Mouse (Mus musculus) midbrain, embryonic 15.5 days (tissue): ENCODE data around the gene Olfr543. TPM values are rescaled to one million over a fixed set of nuclear protein-coding genes. Genes with fewer than 3 reads are reported as not detected.

ENCODE experiments used
- ATAC-seq: fragments of 200-750 bp; cut with Nextera tagmentation; replicated peaks from 2 replicates; pipeline ENCODE4 v1.8.0; 2017; ENCODE audit warnings: moderate TSS enrichment
- H3K27ac ChIP-seq: fragments of 300-500 bp; sonication (generic); 2 replicates; pipeline ENCODE4 v1.5.1; 2015; ENCODE audit warnings: mild to moderate bottlenecking, inconsistent platforms
- H3K27me3 ChIP-seq: fragments of 300-500 bp; sonication (generic); replicated peaks from 2 replicates; pipeline ENCODE4 v1.6.1; 2015; ENCODE audit warnings: inconsistent platforms
- H3K36me3 ChIP-seq: fragments of 300-500 bp; sonication (generic); replicated peaks from 2 replicates; pipeline ENCODE4 v1.6.1; 2015; ENCODE audit warnings: inconsistent platforms
- H3K4me1 ChIP-seq: fragments of 300-500 bp; sonication (generic); 2 replicates; pipeline ENCODE4 v1.6.1; 2015; ENCODE audit warnings: inconsistent platforms
- H3K4me2 ChIP-seq: fragments of 300-500 bp; sonication (generic); 2 replicates; pipeline ENCODE4 v1.6.1; 2015; ENCODE audit warnings: inconsistent platforms, mild to moderate bottlenecking, moderate library complexity
- H3K4me3 ChIP-seq: fragments of 300-500 bp; sonication (generic); 2 replicates; pipeline ENCODE4 v1.5.1; 2015; ENCODE audit warnings: mild to moderate bottlenecking, inconsistent platforms
- H3K9ac ChIP-seq: fragments of 300-500 bp; sonication (generic); 2 replicates; pipeline ENCODE4 v1.6.1; 2015; ENCODE audit warnings: mild to moderate bottlenecking, inconsistent platforms
- H3K9me3 ChIP-seq: fragments of 300-500 bp; sonication (generic); 2 replicates; pipeline ENCODE4 v1.6.1; 2016; ENCODE audit warnings: inconsistent platforms
- whole genome bisulfite sequencing: fragments of 180-500 bp; shearing (Covaris S2); methylation state at CpG from one replicate; pipeline ENCODE4 v1.1.7; 2015; ENCODE audit warnings: mixed read lengths; 5-methylcytosine and 5-hydroxymethylcytosine counted together
- polyA plus RNA-seq: library from polyadenylated mRNA; unstranded; fragments of >200 nt; fragmentation: Nextera tagmentation; extraction: Ambion mirVana; gene quantifications from 2 replicates; pipeline ENCODE4 v1.2.1, GENCODE M21; 2015

Olfr543 gene
- polyA plus RNA-seq, 1 experiment from 2014 or later, result 0.93 TPM

- ATAC-seq, result no peak
- Histone ChIP-seq H3K4me1 (no peaks in the 10 kb centered on the region), H3K27ac (no peak overlapping the region), H3K9ac (no peak overlapping the region), H3K36me3 (peaks cover 34% of the 10 kb centered on the region), H3K27me3 (no peaks in the 10 kb centered on the region), H3K4me2 (no peak overlapping the region), H3K9me3 (no peaks in the 10 kb centered on the region), H3K4me3 (no peak overlapping the region)
- WGBS, result 86% methylated on average over 8 of the region's 8 CpGs
These were observed 13.9 kb downstream of the Olfr543 start for GRCm38 (mm10) chr7:102467566-102467965.

DNA sequence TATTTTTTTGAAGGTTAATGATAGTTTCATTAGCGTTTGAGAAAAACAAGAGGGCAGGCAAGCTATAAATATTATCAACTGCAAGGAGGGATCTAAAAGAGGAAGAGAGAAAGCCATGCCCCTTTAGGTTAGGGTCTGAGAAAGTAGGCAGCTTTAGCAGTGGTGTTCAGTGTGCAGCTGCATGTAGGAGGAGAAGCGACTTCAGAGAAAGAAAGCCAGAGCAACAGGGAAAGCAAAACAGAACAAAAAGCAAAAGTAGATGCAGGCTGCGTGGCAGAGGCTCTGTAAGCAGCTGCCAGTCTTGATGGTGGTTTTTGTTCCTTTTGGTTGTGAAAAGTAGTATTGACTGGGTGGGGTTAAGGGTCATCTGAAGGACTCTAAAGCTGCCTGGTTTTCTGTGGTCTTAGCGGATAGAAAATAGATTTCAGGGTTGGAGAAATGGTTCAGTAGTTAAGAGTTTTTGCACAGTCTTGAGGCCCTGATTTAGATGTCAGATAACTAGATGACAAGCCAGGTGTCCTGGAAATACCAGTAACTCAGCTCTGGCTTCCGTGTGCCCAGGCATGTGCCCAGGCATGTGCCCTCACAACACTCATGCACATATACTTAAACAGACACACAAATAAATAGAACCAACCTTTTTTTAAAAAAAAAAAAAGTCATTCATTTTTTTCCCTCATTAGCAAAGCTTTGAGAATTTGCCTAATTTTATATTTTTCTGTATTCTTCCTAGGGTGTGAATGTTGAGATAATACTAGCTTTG, 22.7 kb downstream of the Olfr543 start:
- Histone ChIP-seq H3K27me3 (no peaks in the 10 kb centered on the region), H3K27ac (no peak overlapping the region), H3K36me3 (peaks cover 49% of the 10 kb centered on the region), H3K9ac (no peak overlapping the region), H3K9me3 (no peaks in the 10 kb centered on the region), H3K4me3 (no peak overlapping the region), H3K4me1 (no peaks in the 10 kb centered on the region), H3K4me2 (no peak overlapping the region)
- no peak for ATAC-seq
- WGBS, result 78% methylated on average over 5 of the region's 5 CpGs

GRCm38 (mm10) chr7:102446438-102446837, 35.0 kb downstream of the Olfr543 start:
- Histone ChIP-seq H3K9me3 (no peaks in the 10 kb centered on the region), H3K27me3 (no peaks in the 10 kb centered on the region), H3K36me3 (peaks cover 16% of the 10 kb centered on the region), H3K4me1 (peaks cover 17% of the 10 kb centered on the region), H3K27ac (no peak overlapping the region), H3K9ac (no peak overlapping the region), H3K4me2 (no peak overlapping the region), H3K4me3 (no peak overlapping the region)
- ATAC-seq, result no peak
- 95% methylated on average over 9 of the region's 9 CpGs for WGBS

- Histone ChIP-seq H3K27ac (no peak overlapping the region), H3K9ac (no peak overlapping the region), H3K4me3 (no peak overlapping the region), H3K4me1 (peaks cover 17% of the 10 kb centered on the region), H3K36me3 (peaks cover 11% of the 10 kb centered on the region), H3K9me3 (no peaks in the 10 kb centered on the region), H3K4me2 (no peak overlapping the region), H3K27me3 (no peaks in the 10 kb centered on the region)
- no peak for ATAC-seq
- WGBS, result 90% methylated on average over 2 of the region's 2 CpGs
These were observed 37.2 kb downstream of the Olfr543 start for GRCm38 (mm10) chr7:102444301-102444700.

DNA sequence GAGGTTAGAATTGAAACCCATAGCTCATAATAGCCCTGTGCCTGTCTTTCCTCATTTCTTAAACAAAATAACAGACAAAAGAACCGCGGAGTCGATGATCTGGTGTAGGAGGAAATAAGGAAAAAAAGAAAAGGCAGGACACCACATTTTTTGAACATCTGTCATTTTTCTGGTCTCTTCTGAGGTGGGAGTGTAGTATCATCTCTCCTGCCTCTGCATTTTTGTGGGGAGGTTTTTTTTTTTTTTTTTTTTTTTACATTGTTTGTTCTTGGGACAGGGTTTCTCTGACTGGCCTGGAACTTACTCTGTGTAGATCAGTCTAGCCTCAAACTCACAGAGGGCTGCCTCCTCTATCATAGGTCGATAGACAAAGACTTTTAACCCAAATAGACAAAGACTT, 39.0 kb downstream of the Olfr543 start:
- ATAC-seq, result no peak
- Histone ChIP-seq H3K4me3 (peak overlapping the region; percentile 76), H3K4me1 (peaks cover 17% of the 10 kb centered on the region), H3K27me3 (no peaks in the 10 kb centered on the region), H3K27ac (no peak overlapping the region), H3K9me3 (no peaks in the 10 kb centered on the region), H3K9ac (peak overlapping the region; percentile 67), H3K36me3 (peaks cover 7% of the 10 kb centered on the region), H3K4me2 (peak overlapping the region; percentile 87)
- WGBS, result 1% methylated on average over 4 of the region's 4 CpGs

DNA sequence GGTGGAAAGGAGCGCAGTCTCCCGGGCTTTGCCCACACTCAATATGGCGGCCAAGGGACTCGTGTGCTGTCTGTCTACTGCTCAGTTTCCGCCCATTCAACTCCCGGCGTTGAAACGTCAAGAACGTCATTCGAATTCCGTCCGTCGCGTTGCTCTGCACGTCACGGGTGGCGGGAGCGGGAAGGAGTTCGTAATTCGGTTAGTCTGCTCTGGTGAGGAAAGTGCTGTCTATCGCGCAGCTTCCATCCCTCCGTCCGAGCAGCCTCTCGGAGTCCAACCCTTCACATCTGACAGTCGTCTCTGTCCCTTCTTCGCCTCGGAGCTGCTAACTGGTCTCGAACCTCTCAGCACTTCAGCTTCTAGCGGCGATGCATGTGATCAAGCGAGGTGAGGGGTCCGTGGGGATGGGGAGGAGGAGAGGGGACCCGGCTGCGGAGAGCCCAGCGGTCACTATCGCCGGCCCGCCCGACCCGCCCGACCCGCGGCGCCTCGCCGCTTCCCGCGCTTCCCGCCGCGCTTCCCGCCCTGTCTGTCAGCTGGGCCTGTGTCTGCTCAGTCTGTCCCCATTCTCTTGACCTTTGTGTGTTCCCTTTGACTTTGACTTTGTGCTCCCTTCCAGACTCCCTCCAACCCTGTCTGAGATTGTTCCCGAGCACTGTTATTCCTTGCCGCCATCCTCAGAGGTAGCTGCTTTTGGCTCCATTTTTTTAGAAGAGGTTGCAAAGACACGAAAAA, 39.7 kb downstream of the Olfr543 start, which contains the start of gene Rrm1:
TSS of gene Rrm1 (plus strand) at position 39 of the 735 bp plus-strand sequence.
- H3K36me3 ChIP-seq, result peaks cover 6% of the 10 kb centered on the region
- under 1% methylated on average over 56 of the region's 56 CpGs for WGBS
- peak; percentile 100 for ATAC-seq

GRCm38 (mm10) chr7:102440822-102441656, 40.4 kb downstream of the Olfr543 start:
- WGBS, result 56% methylated on average over 15 of the region's 15 CpGs
- Histone ChIP-seq H3K27ac (peak overlapping the region; percentile 54; the same call in 1 of the 2 replicates), H3K4me2 (peak overlapping the region; percentile 87), H3K9me3 (no peaks in the 10 kb centered on the region), H3K9ac (no peak overlapping the region; the same call in 1 of the 2 replicates), H3K4me1 (peaks cover 17% of the 10 kb centered on the region), H3K36me3 (no peaks in the 10 kb centered on the region), H3K27me3 (no peaks in the 10 kb centered on the region), H3K4me3 (peak overlapping the region; percentile 76)
- ATAC-seq, result peak; percentile 41

More for the DNA sequence above, 39.7 kb downstream of the Olfr543 start, which contains the start of gene Rrm1:
- peak within 1 kb of the TSS; percentile 76 for H3K4me3 ChIP-seq
- H3K9ac ChIP-seq, result peak within 1 kb of the TSS; percentile 67
- no peaks in the 10 kb centered on the region for H3K9me3 ChIP-seq
- H3K27me3 ChIP-seq, result no peaks in the 10 kb centered on the region
- H3K27ac ChIP-seq, result peak within 1 kb of the TSS; percentile 54
- H3K4me1 ChIP-seq, result peaks cover 17% of the 10 kb centered on the region
- peak within 1 kb of the TSS; percentile 87 for H3K4me2 ChIP-seq

DNA sequence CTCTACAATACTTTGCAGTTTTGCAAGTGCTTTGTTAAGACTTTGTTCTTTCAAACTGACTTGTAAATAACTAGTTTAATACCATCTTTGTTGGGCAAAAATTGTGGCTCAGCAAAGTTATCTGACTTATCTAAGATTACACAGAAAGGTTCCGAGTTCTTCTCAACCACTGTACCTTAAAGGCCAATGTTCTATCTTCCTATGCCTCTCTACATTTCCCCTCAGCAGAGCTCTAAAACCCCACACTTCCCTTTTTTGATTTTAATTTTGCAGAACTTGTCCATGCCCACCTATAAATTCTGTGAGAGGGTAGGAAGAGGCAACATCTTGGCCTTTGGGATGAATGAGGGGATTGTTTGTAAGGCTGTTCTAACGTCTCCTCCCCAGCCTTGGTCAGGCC, 47.1 kb downstream of the Olfr543 start:
- 90% methylated on average over 2 of the region's 2 CpGs for WGBS
- no peak overlapping the region for H3K4me2 ChIP-seq
- H3K27me3 ChIP-seq, result no peaks in the 10 kb centered on the region
- no peaks in the 10 kb centered on the region for H3K4me1 ChIP-seq
- H3K9ac ChIP-seq, result no peak overlapping the region
- H3K36me3 ChIP-seq, result no peaks in the 10 kb centered on the region
- ATAC-seq, result no peak
- H3K9me3 ChIP-seq, result no peaks in the 10 kb centered on the region
- no peak overlapping the region for H3K4me3 ChIP-seq
- no peak overlapping the region for H3K27ac ChIP-seq

Other genes with a start within 250 kb of the Olfr543 start
- gene Rhog, start 225.6 kb downstream of the Olfr543 start, polyA plus RNA-seq, result 15.1 and 16.1 TPM in 2 replicates
- 12.6 and 13.1 TPM in 2 replicates for gene Stim1, start 213.9 kb downstream of the Olfr543 start, polyA plus RNA-seq
- gene Rrm1, start 40.0 kb downstream of the Olfr543 start, polyA plus RNA-seq, result 44.7 and 48.9 TPM in 2 replicates
- gene Olfr544, start 6.6 kb upstream of the Olfr543 start, polyA plus RNA-seq, result 0.09 and 0.11 TPM in 2 replicates
- 0.30 and 0.38 TPM in 2 replicates for gene Olfr545, start 17.9 kb upstream of the Olfr543 start, polyA plus RNA-seq
- gene Olfr547, start 53.1 kb upstream of the Olfr543 start, polyA plus RNA-seq, result not detected in 2 replicates
- gene Olfr548-ps1, start 59.2 kb upstream of the Olfr543 start, polyA plus RNA-seq, result not detected in 2 replicates
- gene Olfr549, start 68.2 kb upstream of the Olfr543 start, polyA plus RNA-seq, result not detected in 2 replicates
- gene Trim21, start 83.8 kb upstream of the Olfr543 start, polyA plus RNA-seq, result 0.28 TPM in 1 of 2 replicates, not detected in the other
- gene Olfr550, start 89.8 kb upstream of the Olfr543 start, polyA plus RNA-seq, result not detected in 2 replicates
- not detected in 2 replicates for gene Olfr551, start 110.2 kb upstream of the Olfr543 start, polyA plus RNA-seq
- not detected in 2 replicates for gene Olfr552, start 116.1 kb upstream of the Olfr543 start, polyA plus RNA-seq
- gene Olfr553, start 136.5 kb upstream of the Olfr543 start, polyA plus RNA-seq, result not detected in 2 replicates
- not detected in 2 replicates for gene Olfr554, start 156.8 kb upstream of the Olfr543 start, polyA plus RNA-seq
- gene Olfr555, start 177.1 kb upstream of the Olfr543 start, polyA plus RNA-seq, result not detected in 2 replicates
- not detected in 2 replicates for gene Olfr556, start 183.2 kb upstream of the Olfr543 start, polyA plus RNA-seq
- gene Trim68, start 205.6 kb upstream of the Olfr543 start, polyA plus RNA-seq, result 6.2 and 8.5 TPM in 2 replicates
- not detected in 2 replicates for gene Olfr557, start 214.2 kb upstream of the Olfr543 start, polyA plus RNA-seq
- gene Olfr558, start 220.5 kb upstream of the Olfr543 start, polyA plus RNA-seq, result 0.05 TPM in 1 of 2 replicates, not detected in the other
- gene Olfr33, start 237.4 kb upstream of the Olfr543 start, polyA plus RNA-seq, result not detected in 2 replicates
- not detected in 2 replicates for gene Olfr559, start 245.8 kb upstream of the Olfr543 start, polyA plus RNA-seq